Comparison of ENCODE assay signal across 8 mouse cellular contexts in the genomic region with DNA sequence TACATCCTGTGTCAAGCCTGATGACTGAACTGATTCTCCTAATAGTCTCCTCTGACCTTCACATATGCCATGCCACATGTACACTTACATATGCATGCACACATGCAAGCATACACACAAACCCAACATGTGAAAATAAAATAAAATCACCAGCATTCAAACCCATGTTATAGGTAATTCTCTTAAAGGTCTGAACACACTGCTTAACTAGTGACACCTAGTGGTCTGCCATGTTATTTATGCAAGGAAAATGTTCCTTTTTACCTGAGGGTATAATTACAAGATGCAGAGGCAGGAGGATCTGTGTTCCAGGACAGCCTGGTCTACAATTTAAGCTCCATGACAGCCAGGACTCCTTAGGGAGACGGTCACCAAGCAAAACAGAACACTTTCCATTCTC. TPM values are rescaled to one million over a fixed set of nuclear protein-coding genes. Genes with fewer than 3 reads are reported as not detected.
A peak's percentile ranks its signal among the peaks of the same experiment; 100 is the strongest.
DNase-seq lines count a peak whose midpoint lies in the region; ATAC-seq lines count a peak whose summit lies in the region.
"Had no signal": no experiment of that assay in that cellular context is flagged by ENCODE, and none has a peak within 500 bp of the region (broad histone marks: within the 10 kb centered on the region; RNA-seq: fewer than 3 reads in every experiment).

No protein-coding gene starts in this region.

- peak; percentile 51 for ATAC-seq in CD4-positive, CD25-positive, alpha-beta regulatory T cell, adult 4 months
- ATAC-seq in inflammation-experienced regulatory T-cells, adult 6 months: peak; percentile 43

- peak; percentile 35 for DNase-seq in layer of hippocampus, adult 11-12 months (ENCODE audit: low spot score)
- DNase-seq in layer of hippocampus, postnatal 25 days (ENCODE audit: extremely low spot score in 1 of 2, low spot score in 1 of 2): no peak
- DNase-seq in MEL-GATA-1-ER (ENCODE audit: extremely low read depth, low read depth): peak; percentile 32
- DNase-seq in right cerebral cortex, postnatal 10 days (ENCODE audit: low spot score in 2 of 2): no peak
- no peak for DNase-seq in adrenal gland, adult 18-20 months (ENCODE audit: low spot score in 2 of 2)

RNA-seq across cellular contexts. Expression of gene Depdc7, which starts 32.1 kb away (rescaled TPM):
- total RNA-seq in layer of hippocampus, postnatal 25 days (2021): 1 to 10 TPM; 1.5 to 1.9 TPM
- not detected for polyA plus RNA-seq in CD4-positive, CD25-positive, alpha-beta regulatory T cell, adult 4 months (2017; shearing (Covaris generic))
- polyA plus RNA-seq in inflammation-experienced regulatory T-cells, adult 6 months (2017; shearing (Covaris generic)): not detected
- total RNA-seq in adrenal gland, adult 18-20 months (2021): 1 to 10 TPM in 1 of 2 experiments, under 1 TPM in 1; 0.66 to 1.2 TPM

RNA-seq across cellular contexts. Expression of gene Qser1, which starts 41.8 kb away (rescaled TPM):
- 10 to 100 TPM in 1 of 2 experiments, 1 to 10 TPM in 1; 8.7 to 11.0 TPM for total RNA-seq in layer of hippocampus, postnatal 25 days (2021)
- polyA plus RNA-seq in CD4-positive, CD25-positive, alpha-beta regulatory T cell, adult 4 months (2017; shearing (Covaris generic)): 1 to 10 TPM; 1.6 to 2.1 TPM
- 1 to 10 TPM in 2 of 3 experiments, not detected in 1; 1.5 to 1.8 TPM for polyA plus RNA-seq in inflammation-experienced regulatory T-cells, adult 6 months (2017; shearing (Covaris generic))
- total RNA-seq in adrenal gland, adult 18-20 months (2021): 10 to 100 TPM; 20.4 to 21.6 TPM

RNA-seq across cellular contexts. Expression of gene Pin1rt1, which starts 58.6 kb away (rescaled TPM):
- not detected for total RNA-seq in layer of hippocampus, postnatal 25 days (2021)
- not detected for polyA plus RNA-seq in CD4-positive, CD25-positive, alpha-beta regulatory T cell, adult 4 months (2017; shearing (Covaris generic))
- polyA plus RNA-seq in inflammation-experienced regulatory T-cells, adult 6 months (2017; shearing (Covaris generic)): not detected
- total RNA-seq in adrenal gland, adult 18-20 months (2021): not detected
- polyA plus RNA-seq: large intestine, adult 2 months had no signal

Comparison
In these comparisons a context has a peak if more than half of its experiments do, and no peak if none do; other contexts are left out.
1. DNase-seq: peak in layer of hippocampus, adult 11-12 months (single experiment) and MEL-GATA-1-ER (single experiment); none in layer of hippocampus, postnatal 25 days (0 of 2), right cerebral cortex, postnatal 10 days (0 of 2) and adrenal gland, adult 18-20 months (0 of 2).